Mouse (Mus musculus) layer of hippocampus, adult 18-20 months (tissue): ENCODE results near the gene Vwa3a. TPM values are rescaled to one million over a fixed set of nuclear protein-coding genes. Genes with fewer than 3 reads are reported as not detected.
"Not testable (repeated sequence)": the region's sequence is repeated elsewhere in the genome, so short reads cannot be mapped to it uniquely, and the experiment has no call there.

Experiments used
- DNase-seq, 2 experiments: peaks; one replicate each; pipeline ENCODE4 v3.0.0; 2022; ENCODE audit warnings: low spot score in 2 of 2
- long read RNA-seq: library from polyadenylated mRNA; stranded (forward); transcript quantifications from one replicate; pipeline ENCODE4 v2.0.0, GENCODE M21; 2021
- total RNA-seq, 2 experiments: library from RNA; stranded (reverse); gene quantifications; 2 replicates each; pipeline ENCODE4 v1.2.3; 2021

The Vwa3a gene
- total RNA-seq = 10 to 100 TPM; 15.9 to 16.5 TPM
- long read RNA-seq, full-length matches to known transcripts = 1 of 15 reads
- long read RNA-seq, partial matches to known transcripts = 5 of 15 reads
- long read RNA-seq, other reads (novel, unspliced or antisense) = 9 of 15 reads

DNA sequence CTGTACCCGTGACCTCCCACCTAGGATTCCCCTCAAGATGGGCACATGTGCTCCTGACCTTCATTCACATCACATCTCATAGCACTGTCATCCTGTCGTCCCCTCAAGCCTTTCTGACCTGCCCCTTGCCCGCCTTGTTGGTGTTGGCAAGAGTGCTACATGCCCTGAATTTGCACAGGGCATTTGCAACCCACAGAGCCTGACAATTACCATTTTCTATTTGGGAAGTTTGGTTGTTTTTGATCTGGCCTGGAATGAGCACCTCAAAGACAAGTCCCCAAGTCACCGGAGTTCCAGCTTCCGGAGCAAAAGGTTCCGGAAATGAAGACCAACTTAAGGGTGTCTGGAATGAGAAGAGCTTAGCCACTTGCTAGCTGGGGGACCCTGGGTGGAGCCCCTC lies at the start of gene Vwa3a:
TSS of gene Vwa3a (plus strand) at position 301 of the 400 bp plus-strand sequence.
- no peak for DNase-seq

DNA sequence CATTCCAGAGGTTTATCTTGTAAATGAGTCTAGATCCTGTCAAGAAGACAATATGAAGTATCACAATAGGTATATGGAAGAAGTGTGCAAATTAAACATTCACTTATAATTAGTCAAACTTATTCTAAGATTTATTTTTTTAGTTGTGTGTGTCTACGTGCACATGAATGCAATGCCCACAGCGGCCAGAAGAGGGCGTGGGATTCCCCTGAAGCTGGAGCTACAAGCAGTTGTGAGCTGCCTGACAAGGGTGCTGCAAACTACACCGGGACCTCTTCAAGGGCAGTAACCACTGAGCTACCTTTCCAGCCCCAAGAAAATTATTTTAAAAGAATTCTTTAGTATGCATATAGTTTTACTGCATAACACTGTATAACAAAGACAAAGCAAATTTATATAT lies 48.5 kb upstream of the Vwa3a start:
- no peak for DNase-seq

DNA sequence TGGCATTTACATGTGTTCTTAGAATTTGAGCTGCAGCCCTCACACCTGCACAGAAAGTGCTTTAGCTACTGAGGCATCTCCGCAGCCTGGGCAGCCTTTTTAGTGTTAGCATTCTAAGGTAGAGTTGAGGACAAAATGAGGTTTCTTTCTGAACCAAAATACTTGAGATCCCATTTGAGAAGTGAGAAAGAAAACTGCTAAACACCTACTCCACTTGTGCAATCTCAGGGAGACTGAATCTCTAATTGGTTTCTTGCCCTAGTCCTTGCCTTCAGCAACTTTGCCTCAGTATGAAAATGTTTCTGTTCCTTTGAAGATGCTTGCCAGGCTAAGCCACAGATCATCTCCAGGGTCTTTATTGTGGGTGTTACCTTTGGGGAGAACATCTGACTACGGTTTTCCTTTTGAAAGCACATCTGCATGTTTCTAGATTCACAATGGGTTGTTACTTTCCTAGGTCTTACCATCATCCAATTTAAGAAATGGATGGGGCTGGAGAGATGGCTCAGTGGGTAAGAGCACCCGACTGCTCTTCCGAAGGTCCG lies 45.2 kb upstream of the Vwa3a start:
- no peak for DNase-seq

DNA sequence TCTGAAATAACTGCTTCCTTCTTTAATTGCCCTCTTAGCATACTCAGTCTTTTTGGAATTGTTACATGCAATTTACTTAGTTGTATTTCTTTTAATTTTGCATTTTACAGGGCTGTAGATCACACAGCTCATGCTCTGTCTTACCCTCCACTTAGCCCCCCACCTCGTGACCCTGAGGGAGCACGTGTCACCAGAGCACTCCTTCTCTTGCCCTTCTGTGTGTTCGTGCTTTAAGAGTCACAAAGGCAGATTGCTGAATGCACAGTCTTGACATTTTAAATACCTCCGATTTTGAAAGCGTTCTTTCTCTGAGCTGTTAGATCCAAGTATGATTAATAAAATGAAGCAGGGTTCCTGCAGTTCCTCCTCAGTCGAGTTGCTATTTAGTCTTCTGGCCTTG lies 43.9 kb upstream of the Vwa3a start:
- DNase-seq = no peak

GRCm38 (mm10) chr7:120695641-120696040 lies 43.5 kb upstream of the Vwa3a start:
- no peak for DNase-seq

GRCm38 (mm10) chr7:120696331-120696730 lies 42.8 kb upstream of the Vwa3a start:
- DNase-seq = no peak

- DNase-seq = no peak
Measured at GRCm38 (mm10) chr7:120699586-120699985, 39.5 kb upstream of the Vwa3a start.

DNA sequence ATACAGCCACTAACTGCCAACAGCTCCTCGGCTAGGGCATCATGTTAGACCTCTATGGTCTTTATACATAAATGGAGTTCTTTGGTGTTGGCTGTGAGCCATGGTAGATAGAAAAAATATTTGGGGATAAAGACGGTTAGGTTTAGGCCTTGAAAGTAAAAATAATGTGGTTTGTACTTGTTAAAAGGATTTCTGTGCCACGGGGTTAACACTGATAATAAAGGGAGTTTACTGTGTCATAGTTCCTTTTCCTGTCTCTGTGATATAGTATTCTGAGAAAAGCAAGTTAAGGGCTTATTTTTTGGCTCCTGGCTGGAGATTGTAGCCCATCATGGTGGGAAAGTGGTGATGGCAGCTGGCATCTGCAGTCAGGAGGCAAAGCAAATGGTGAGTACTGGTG lies 35.2 kb upstream of the Vwa3a start:
- no peak for DNase-seq

DNA sequence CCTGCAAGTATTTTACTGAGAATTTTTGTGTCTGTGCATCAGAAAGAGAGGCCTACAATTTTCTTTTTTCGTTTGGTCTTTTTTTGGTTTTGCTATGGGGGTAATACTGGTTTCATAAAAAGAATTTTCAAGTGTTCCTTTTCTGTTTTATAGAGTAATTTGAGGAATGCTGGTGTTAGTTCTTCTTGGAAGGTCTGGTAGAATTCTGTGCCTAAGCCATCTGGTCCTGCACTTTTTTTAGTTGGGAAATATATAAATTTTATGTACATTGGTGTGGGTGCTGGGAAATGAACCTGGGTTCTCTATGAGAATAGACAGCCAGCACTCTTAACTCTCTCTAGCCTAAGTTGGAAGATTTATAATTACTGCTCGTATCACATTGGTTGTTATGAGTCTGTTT lies 27.0 kb upstream of the Vwa3a start:
- DNase-seq = no peak

DNA sequence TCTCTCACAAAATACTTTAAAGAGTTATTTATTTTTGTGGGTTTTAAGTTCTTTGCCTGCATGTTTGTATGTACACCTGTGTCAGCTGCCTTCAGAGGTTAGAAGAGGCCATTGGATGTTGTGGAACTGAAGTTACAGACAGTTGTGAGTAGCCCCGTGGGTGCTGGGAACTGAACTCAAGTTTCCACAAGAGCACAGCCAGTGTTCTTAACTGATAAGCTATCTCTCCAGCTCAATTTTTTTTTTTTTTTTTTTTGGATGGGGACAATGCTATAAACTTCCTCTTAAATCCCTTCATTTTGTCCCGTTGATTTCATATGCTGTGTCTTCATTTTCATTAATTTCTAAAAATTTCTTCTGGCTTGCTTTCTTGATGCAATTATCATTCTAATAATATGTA lies 25.9 kb upstream of the Vwa3a start:
- no peak for DNase-seq

DNA sequence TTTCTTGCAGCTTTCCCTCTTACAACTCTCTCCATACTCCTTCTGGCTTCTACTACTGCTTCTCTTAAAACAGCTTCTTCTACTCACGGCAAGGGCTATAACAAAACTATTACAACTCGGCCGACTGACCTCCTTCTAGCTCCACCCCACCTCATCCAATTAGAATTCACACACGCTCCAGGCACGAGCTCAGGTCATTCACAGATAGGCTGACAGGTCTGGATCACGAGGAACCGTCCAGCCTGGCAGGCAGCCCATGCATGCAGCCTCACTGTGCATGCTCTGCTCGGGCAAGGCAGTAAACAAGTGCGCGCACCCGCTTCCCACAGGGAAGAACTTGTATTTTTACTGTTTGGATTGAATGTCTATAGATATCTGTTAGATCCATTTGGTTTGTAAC lies 25.2 kb upstream of the Vwa3a start:
- not testable (repeated sequence) for DNase-seq

GRCm38 (mm10) chr7:120717261-120717660 lies 21.9 kb upstream of the Vwa3a start:
- DNase-seq = no peak

GRCm38 (mm10) chr7:120721051-120721450 lies 18.1 kb upstream of the Vwa3a start:
- DNase-seq = no peak

DNA sequence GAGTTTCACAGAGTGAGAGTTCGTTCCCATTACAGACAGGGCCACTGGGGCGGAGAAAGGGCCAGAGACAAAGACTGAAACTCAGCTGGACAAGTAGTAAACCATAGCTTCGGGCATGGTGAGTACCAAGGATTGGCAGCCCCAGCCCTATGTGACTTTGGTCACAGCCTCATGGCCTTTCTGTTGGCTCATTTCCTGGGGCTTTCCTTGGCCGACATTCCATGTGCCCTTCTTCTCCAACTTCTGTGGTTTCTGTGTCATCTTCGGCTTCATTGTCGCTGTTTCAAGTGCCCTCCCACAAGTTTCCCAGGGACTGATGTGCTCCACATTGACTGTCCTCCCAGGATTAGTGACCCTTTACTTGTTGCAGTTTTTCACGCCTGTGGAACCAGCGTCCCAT lies 17.7 kb upstream of the Vwa3a start:
- no peak for DNase-seq

- no peak for DNase-seq
Measured at GRCm38 (mm10) chr7:120722063-120722462, 17.1 kb upstream of the Vwa3a start.

DNA sequence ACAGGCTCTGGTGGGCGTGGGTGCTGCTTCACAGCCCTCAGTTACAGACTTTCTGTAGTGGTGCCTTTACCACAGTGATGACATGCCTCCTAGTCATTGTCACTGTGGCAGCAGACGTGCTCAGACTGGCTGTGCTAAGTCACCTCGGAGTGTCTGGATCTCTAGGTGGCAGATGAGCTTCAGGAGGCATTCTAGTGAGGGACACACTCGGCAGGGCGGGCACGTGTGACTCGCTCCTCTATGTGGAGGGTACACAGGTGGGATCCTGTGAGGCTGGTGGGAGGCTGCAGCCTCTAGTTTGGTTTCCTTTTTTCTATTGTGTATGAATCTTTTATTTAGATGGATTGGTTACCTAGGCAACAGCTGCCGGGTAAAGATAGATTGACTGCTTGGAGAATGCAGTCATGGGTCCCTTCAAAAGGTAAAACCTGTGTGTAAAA lies 16.3 kb upstream of the Vwa3a start:
- peak; percentile 25 to 55 for DNase-seq

GRCm38 (mm10) chr7:120727581-120727980 lies 11.5 kb upstream of the Vwa3a start:
- DNase-seq = peak in 1 of 2 experiments; percentile 61

- no peak for DNase-seq
Measured at GRCm38 (mm10) chr7:120729635-120730034, 9.5 kb upstream of the Vwa3a start.

DNA sequence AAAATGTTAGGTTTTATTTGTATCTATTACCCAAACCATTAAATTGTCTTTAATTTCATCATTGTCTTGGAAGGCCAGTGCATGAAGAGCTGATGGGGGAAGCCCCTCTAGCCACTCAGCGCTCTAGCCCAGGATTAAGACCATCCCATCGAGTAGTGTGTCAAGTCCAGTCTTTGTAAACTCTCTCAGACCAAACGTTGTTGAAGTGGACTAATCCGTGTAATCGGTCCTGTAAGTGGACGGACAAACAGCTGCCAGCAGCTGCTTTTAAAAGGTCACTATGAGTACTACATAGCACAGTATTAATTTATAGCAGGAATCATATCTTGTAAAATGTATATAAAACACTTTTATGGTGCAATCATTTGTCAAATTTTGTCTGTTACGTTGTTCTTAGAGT lies 6.2 kb upstream of the Vwa3a start:
- no peak for DNase-seq

- DNase-seq = peak; percentile 56 to 72
Measured at GRCm38 (mm10) chr7:120739558-120740101, 512 bp downstream of the Vwa3a start.

DNA sequence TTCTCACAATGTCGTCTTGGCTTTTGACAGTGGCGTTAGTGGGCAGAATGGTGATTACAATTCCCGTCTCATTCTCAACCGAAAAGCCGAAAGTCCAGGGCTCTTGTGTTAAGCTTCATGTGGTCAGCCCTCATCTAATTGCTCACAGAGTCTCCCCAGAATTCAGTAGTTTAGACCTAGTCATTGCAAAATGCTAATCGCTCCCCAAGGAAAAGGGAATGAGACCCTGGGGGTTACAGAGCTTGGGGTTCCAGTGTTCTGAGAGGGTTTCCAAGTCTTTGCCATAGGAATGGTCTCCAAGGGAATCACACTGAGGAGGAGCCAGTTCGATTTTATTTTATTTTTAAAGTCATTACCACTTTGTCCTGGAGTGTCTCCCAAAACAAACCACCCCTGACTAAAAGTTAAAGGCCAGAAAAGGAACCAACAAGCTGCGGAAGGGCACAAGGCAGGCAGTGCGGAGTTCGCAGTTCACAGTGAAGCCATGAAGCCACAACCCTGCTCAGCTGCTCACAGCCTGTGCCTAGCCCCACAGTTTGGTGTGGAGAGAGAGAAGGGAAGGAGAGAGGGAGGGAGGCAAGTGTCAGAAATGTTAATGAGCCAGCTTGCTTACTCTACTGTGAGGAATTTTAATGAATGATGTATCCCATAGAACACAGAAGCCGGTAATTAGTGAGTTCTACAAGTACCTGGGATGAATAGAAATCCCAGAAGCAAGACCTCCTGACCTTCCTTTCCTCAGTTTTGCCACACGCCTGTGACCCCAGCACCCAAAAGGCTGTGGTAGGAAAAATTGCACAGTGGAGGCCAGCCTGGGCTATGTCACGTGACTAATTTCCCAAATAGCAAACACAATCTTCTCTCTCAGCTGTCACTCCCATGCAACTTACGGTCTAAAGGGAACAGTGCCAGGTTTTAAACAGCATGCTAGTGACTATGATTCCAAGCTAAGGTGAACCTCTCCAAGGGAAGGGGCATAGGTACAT lies 4.5 kb downstream of the Vwa3a start:
- DNase-seq = peak in 1 of 2 experiments; percentile 46

DNA sequence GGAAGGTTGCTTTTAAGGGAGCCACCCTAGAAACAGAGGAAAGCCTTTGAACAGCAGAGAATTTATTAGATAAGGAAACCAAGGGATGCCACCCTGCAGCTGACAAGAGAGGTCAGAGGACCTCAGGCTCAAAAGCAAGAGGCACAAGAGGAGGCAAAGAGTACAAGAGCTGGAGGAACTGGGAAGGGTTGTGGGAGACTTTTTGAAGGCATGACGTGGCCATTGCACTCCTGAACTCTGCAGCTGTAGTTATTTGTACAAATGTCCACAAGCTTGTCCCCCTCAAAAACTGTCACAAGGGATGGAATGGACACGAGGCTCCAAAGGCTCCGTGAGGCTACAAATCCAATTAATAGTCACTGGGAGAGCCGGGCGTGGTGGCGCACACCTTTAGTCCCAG lies 5.5 kb downstream of the Vwa3a start:
- DNase-seq = no peak
